Mouse (Mus musculus) lung, embryonic 16.5 days (tissue): Measurements from ENCODE around the gene Nup188. TPM values are rescaled to one million over a fixed set of nuclear protein-coding genes. Genes with fewer than 3 reads are reported as not detected.

Source experiments
- ATAC-seq: fragments of 200-750 bp; cut with Nextera tagmentation; 2 replicates; pipeline ENCODE4 v1.8.0; 2017; ENCODE audit warnings: low read depth, mild to moderate bottlenecking, moderate library complexity
- H3K27ac ChIP-seq: fragments of 300-500 bp; sonication (generic); 2 replicates; pipeline ENCODE4 v1.5.1; 2014; ENCODE audit warnings: mild to moderate bottlenecking, control low read depth, low read length
- H3K27me3 ChIP-seq: fragments of 300-500 bp; sonication (generic); 2 replicates; pipeline ENCODE4 v1.6.1; 2014; ENCODE audit warnings: low read depth, low read length, mixed read lengths; ENCODE audit not compliant: control insufficient read depth, insufficient read depth
- H3K36me3 ChIP-seq: fragments of 300-500 bp; sonication (generic); 2 replicates; pipeline ENCODE4 v1.6.1; 2014; ENCODE audit warnings: low read length; ENCODE audit not compliant: control insufficient read depth, insufficient read depth
- H3K4me1 ChIP-seq: fragments of 300-500 bp; sonication (generic); replicated peaks from 2 replicates; pipeline ENCODE4 v1.6.1; 2014; ENCODE audit warnings: low read length, mixed read lengths; ENCODE audit not compliant: control insufficient read depth, insufficient read depth
- H3K4me2 ChIP-seq: fragments of 300-500 bp; sonication (generic); 2 replicates; pipeline ENCODE4 v1.6.1; 2014; ENCODE audit warnings: low read depth, low read length, control low read depth
- H3K4me3 ChIP-seq: fragments of 300-500 bp; sonication (generic); 2 replicates; pipeline ENCODE4 v1.5.1; 2014; ENCODE audit warnings: mild to moderate bottlenecking, low read length, control low read depth
- H3K9ac ChIP-seq: fragments of 300-500 bp; sonication (generic); 2 replicates; pipeline ENCODE4 v1.6.1; 2014; ENCODE audit warnings: low read length, control low read depth
- H3K9me3 ChIP-seq: fragments of 300-500 bp; sonication (generic); 2 replicates; pipeline ENCODE4 v1.6.1; 2016; ENCODE audit warnings: low read length; ENCODE audit not compliant: control insufficient read depth
- WGBS: fragments of 180-500 bp; shearing (Covaris S2); extraction: QIAGEN DNeasy Blood & Tissue Kit; methylation state at CpG from one replicate; pipeline ENCODE4 v1.1.7; 2014; 5-methylcytosine and 5-hydroxymethylcytosine counted together
- polyA plus RNA-seq: library from polyadenylated mRNA; unstranded; fragments of >200 nt; fragmentation: Nextera tagmentation; extraction: Ambion mirVana; gene quantifications from 2 replicates; pipeline ENCODE4 v1.2.1, GENCODE M21; 2015

Gene Nup188
- polyA plus RNA-seq, 1 experiment from 2014 or later: 33.6 TPM

- H3K36me3 ChIP-seq: peaks cover 22% of the 10 kb centered on the region
Observed at GRCm38 (mm10) chr2:30243391-30243790, 42.8 kb upstream of the Nup188 start.

GRCm38 (mm10) chr2:30244595-30245178 is 41.5 kb upstream of the Nup188 start:
- H3K9me3 ChIP-seq: no peaks in the 10 kb centered on the region
- no peaks in the 10 kb centered on the region for H3K27me3 ChIP-seq
- ATAC-seq: peak; percentile 18; the same call in 1 of the 2 replicates
- H3K27ac ChIP-seq: peak overlapping the region; percentile 47
- no peak overlapping the region for H3K4me3 ChIP-seq
- H3K36me3 ChIP-seq: peaks cover 27% of the 10 kb centered on the region
- peaks cover 13% of the 10 kb centered on the region for H3K4me1 ChIP-seq
- H3K4me2 ChIP-seq: no peak overlapping the region
- 51% methylated on average over 7 of the region's 7 CpGs for WGBS
- H3K9ac ChIP-seq: peak overlapping the region; percentile 42; the same call in 1 of the 2 replicates

More at GRCm38 (mm10) chr2:30243391-30243790, 42.8 kb upstream of the Nup188 start:
- Histone ChIP-seq H3K9me3 (no peaks in the 10 kb centered on the region), H3K4me2 (no peak overlapping the region), H3K27ac (0 out of 2 replicates have a peak overlapping the region, but pooled peaks have one; percentile 29), H3K9ac (no peak overlapping the region), H3K4me1 (peaks cover 22% of the 10 kb centered on the region), H3K27me3 (no peaks in the 10 kb centered on the region), H3K4me3 (no peak overlapping the region)
- ATAC-seq: no peak
- WGBS: 87% methylated on average over 4 of the region's 4 CpGs

GRCm38 (mm10) chr2:30247036-30247435 is 39.2 kb upstream of the Nup188 start:
- ATAC-seq: no peak
- no peak overlapping the region for H3K27ac ChIP-seq
- no peaks in the 10 kb centered on the region for H3K9me3 ChIP-seq
- H3K27me3 ChIP-seq: no peaks in the 10 kb centered on the region
- H3K36me3 ChIP-seq: peaks cover 15% of the 10 kb centered on the region
- H3K4me1 ChIP-seq: peaks cover 13% of the 10 kb centered on the region
- no peak overlapping the region for H3K9ac ChIP-seq
- no peak overlapping the region for H3K4me3 ChIP-seq
- no peak overlapping the region for H3K4me2 ChIP-seq
- WGBS: 95% methylated on average over 5 of the region's 5 CpGs

DNA sequence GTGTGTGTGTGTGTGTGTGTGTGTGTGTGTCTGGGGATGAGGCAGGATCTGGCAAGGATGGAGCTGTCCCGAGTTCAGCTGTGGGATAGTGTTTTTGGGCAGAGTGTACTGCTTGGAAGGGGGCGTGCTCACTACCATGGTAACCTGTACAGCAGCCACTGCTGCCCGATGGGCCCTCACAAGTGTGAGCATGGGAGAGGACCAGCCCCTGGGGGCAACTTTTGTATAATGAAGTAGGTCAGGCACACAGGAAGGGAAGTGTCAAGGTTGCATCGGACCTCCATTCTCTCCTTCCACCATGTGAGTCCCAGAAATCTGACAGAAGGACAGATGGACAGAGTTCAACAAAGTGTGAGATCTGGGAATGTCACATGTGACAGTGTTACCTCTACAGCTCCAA is 38.5 kb upstream of the Nup188 start:
- WGBS: 67% methylated on average over 4 of the region's 4 CpGs
- no peak for ATAC-seq
- Histone ChIP-seq H3K27ac (no peak overlapping the region), H3K4me2 (no peak overlapping the region), H3K9me3 (no peaks in the 10 kb centered on the region), H3K9ac (no peak overlapping the region), H3K4me1 (peaks cover 13% of the 10 kb centered on the region), H3K27me3 (no peaks in the 10 kb centered on the region), H3K4me3 (no peak overlapping the region), H3K36me3 (peaks cover 15% of the 10 kb centered on the region)

DNA sequence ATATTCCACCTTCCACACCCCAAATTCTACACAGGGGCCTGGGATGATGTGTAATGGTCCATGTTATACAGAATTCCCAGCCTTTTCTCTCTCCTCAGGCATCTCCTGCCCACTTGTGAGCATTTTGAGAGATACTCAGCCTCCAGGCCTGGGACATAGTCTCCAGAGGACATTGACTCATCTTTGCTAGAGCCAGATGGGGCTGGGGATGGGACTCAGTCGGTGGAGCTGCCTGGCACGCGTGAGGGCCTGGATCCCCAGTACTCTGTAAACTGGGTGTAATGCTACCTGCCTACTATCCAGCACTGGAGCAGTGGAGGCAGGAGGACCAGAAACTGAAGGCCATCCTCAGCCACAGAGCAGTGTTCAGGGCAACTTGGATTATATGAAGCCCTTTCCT is 37.0 kb upstream of the Nup188 start:
- H3K4me2 ChIP-seq: no peak overlapping the region
- H3K9ac ChIP-seq: no peak overlapping the region
- no peak for ATAC-seq
- H3K4me3 ChIP-seq: no peak overlapping the region
- no peak overlapping the region for H3K27ac ChIP-seq
- peaks cover 10% of the 10 kb centered on the region for H3K36me3 ChIP-seq
- peaks cover 10% of the 10 kb centered on the region for H3K4me1 ChIP-seq
- H3K27me3 ChIP-seq: no peaks in the 10 kb centered on the region
- H3K9me3 ChIP-seq: no peaks in the 10 kb centered on the region
- WGBS: 93% methylated on average over 3 of the region's 3 CpGs

GRCm38 (mm10) chr2:30250166-30251128 is 35.8 kb upstream of the Nup188 start:
- Histone ChIP-seq H3K4me2 (no peak overlapping the region), H3K9me3 (no peaks in the 10 kb centered on the region), H3K27ac (no peak overlapping the region), H3K4me1 (peaks cover 4% of the 10 kb centered on the region; the same call in 1 of the 2 replicates), H3K4me3 (no peak overlapping the region), H3K9ac (no peak overlapping the region), H3K27me3 (no peaks in the 10 kb centered on the region), H3K36me3 (peaks cover 13% of the 10 kb centered on the region)
- ATAC-seq: no peak
- 84% methylated on average over 10 of the region's 10 CpGs for WGBS

DNA sequence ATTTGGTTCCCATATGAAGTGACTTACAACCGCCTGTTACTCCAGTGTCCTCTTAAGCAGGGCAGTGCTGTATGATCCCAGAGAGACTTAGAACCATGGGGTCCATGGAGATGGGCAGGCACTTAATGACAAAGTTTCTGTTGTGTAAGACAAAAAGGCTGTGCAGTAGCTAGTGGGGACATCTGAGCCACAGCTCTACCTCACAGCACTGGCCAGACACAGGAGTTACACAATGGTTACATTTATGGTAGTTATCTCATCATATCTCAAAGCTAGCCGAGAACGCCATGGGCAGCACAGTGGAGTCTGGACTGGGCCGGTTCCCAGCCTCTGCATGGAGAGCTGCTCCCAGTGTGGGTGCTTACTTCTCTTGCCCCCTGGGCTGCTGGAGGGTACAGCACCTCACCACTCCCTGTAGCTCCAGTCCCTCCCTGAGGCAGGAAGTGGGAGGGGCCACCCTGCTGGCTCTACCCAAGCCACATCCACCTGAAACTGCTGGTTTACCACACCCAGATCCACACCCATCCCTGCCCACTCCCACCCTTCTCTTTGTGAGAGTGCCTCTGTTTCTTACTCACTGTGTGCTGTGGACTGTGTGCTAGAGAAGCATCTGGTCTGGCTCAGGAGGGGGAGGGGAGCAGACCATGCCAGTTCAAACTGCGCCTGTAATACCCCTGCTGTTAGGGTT is 34.6 kb upstream of the Nup188 start:
- no peak overlapping the region for H3K27ac ChIP-seq
- H3K4me2 ChIP-seq: no peak overlapping the region
- no peaks in the 10 kb centered on the region for H3K27me3 ChIP-seq
- no peak overlapping the region for H3K9ac ChIP-seq
- peaks cover 24% of the 10 kb centered on the region for H3K36me3 ChIP-seq
- H3K9me3 ChIP-seq: no peaks in the 10 kb centered on the region
- no peak overlapping the region for H3K4me3 ChIP-seq
- peaks cover 4% of the 10 kb centered on the region; the same call in 1 of the 2 replicates for H3K4me1 ChIP-seq
- 73% methylated on average over 5 of the region's 5 CpGs for WGBS
- ATAC-seq: peak; percentile 72

- H3K4me1 ChIP-seq: peaks cover 4% of the 10 kb centered on the region; the same call in 1 of the 2 replicates
- no peak overlapping the region for H3K9ac ChIP-seq
- H3K9me3 ChIP-seq: no peaks in the 10 kb centered on the region
- ATAC-seq: no peak
- H3K36me3 ChIP-seq: peaks cover 34% of the 10 kb centered on the region
- H3K4me3 ChIP-seq: no peak overlapping the region
- no peak overlapping the region for H3K27ac ChIP-seq
- no peak overlapping the region for H3K4me2 ChIP-seq
- WGBS: 79% methylated on average over 3 of the region's 3 CpGs
- no peaks in the 10 kb centered on the region for H3K27me3 ChIP-seq
Observed at GRCm38 (mm10) chr2:30252521-30252920, 33.7 kb upstream of the Nup188 start.

DNA sequence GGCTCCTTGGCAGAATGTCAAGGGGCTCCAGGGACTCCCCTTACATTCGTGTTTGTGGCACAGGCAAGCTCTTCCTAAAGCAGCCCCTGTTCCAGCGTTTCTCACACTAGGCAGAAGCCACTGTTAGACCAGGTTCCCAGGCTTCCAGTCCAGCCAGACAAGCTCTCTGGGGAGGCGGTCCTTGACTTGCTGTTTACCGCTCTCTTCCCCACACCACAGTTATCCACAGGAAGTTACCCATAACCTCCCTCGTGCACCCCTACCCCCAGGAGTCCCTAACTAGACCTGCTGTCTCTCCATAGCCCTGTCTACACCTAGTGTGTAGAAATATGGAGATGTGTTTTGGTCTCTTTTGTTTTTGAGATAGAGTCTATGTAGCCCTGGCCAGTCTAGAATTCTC is 32.4 kb upstream of the Nup188 start:
- WGBS: 72% methylated on average over 5 of the region's 5 CpGs
- Histone ChIP-seq H3K4me1 (peaks cover 10% of the 10 kb centered on the region), H3K4me2 (no peak overlapping the region), H3K9ac (no peak overlapping the region), H3K27me3 (no peaks in the 10 kb centered on the region), H3K27ac (no peak overlapping the region), H3K36me3 (peaks cover 42% of the 10 kb centered on the region), H3K9me3 (no peaks in the 10 kb centered on the region), H3K4me3 (no peak overlapping the region)
- no peak for ATAC-seq
